Mouse (Mus musculus): ENCODE measurements around the gene Pacsin2. TPM values are rescaled to one million over a fixed set of nuclear protein-coding genes. Genes with fewer than 3 reads are reported as not detected.
"Not testable (repeated sequence)": the region's sequence is repeated elsewhere in the genome, so short reads cannot be mapped to it uniquely, and the experiment has no call there.

Pacsin2 gene
- polyA plus RNA-seq (2016; fragmentation: Nextera tagmentation; extraction: Ambion mirVana) = 70.8 and 72.0 TPM in 2 replicates

DNA sequence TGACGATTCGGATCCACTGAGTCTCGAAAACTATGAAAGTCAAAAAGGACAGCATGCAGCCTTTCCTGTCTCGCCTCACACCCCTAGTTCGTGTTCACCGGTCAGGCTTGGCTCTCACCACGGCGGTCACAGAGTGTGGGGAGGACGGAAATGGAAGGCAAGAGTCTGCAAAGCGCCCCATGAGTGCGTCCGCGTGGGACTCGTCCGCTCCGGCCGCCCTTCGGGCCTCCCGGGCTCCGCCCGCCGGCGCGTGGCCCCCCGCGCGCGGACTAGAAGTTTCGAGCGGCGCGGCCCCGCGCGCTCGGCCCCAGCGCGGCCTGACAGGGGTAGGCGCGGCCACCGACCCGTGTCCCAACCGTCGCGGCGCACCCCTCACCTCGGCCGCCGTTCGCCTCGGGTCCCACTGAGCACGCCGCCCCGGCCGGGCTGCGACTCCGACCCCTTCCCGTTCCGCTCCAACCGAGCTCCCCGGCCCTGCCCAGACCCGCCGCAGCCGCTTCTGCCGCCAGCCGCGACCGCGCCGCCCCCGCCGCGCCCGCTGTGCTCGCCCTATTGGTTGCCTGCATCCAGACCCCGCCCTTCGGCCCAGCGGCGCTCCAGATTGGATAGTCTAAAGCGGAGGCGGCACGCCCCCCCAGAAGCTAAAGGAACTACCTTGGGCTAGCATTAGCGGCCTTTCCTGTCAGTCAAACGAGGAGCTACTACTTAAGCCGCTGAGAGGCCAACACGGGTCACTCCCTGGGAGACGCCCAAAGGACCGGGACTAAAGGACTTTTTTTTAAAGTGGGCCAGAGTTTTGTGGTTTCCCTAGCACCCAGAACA is at the start of gene Pacsin2:
Pacsin2 (minus strand) TSS at position 524 of the 822 bp plus-strand sequence.
- Histone ChIP-seq H3K27me3 (replicated peaks) (no peaks in the 10 kb centered on the region), H3K4me2 (peak within 1 kb of the TSS; percentile 94), H3K4me3 (peak within 1 kb of the TSS; percentile 78), H3K9ac (peak within 1 kb of the TSS; percentile 90), H3K27ac (ENCODE audit: poor library complexity, severe bottlenecking) (peak within 1 kb of the TSS; percentile 71), H3K36me3 (no peaks in the 10 kb centered on the region), H3K4me1 (replicated peaks) (peaks cover 19% of the 10 kb centered on the region), H3K9me3 (replicated peaks) (no peaks in the 10 kb centered on the region)
- peak; percentile 98 for ATAC-seq (ENCODE audit: insufficient number of reproducible peaks, low FRiP score)
- under 1% methylated on average over 76 of the region's 88 CpGs for WGBS

DNA sequence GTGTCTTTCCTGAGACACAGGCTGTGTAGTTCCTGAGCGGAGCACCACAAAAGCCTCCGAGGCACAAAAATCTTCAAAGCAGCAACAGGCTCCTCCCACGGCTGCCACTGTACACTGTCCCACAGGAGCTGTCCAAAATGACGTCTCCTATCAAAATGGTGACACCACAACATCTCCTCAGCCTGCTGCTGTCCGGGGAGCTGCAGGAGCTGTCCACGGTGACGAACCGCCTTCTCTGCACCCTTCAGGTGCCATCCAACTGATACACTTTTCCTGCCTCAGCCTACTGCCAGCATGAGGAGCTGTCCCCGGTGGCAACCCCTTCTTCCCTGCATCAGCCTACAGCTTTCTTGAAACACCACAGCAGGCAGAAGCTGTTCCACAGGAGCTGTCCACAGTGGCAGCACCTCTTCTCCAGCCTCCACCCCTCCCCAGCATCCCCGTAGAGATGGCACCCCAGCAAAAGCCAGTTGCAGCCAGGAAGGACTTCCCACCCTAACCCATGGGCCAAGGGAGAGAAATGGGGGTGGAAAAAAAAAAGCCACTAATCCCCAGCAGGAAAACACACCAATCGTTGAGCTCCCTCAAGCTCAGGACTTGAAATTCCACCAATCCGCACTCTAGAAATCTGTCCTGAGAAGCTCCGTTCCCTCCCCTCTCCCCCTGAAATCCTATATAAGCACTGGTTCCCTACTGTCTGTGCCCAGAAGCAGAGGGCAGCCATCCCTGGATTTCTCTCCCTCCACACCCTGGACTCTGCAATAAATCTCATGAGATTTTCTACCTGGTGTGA is 48.3 kb upstream of the Pacsin2 start:
- ATAC-seq (ENCODE audit: insufficient number of reproducible peaks, low FRiP score) = no peak
- H3K9me3 ChIP-seq (replicated peaks) = no peaks in the 10 kb centered on the region; the same call in 1 of the 2 replicates
- H3K9ac ChIP-seq = no peak overlapping the region
- peaks cover 11% of the 10 kb centered on the region for H3K4me1 ChIP-seq (replicated peaks)
- no peaks in the 10 kb centered on the region for H3K36me3 ChIP-seq
- no peaks in the 10 kb centered on the region for H3K27me3 ChIP-seq (replicated peaks)
- 61% methylated on average over 13 of the region's 13 CpGs for WGBS
- H3K4me2 ChIP-seq = no peak overlapping the region
- no peak overlapping the region for H3K27ac ChIP-seq (ENCODE audit: poor library complexity, severe bottlenecking)
- H3K4me3 ChIP-seq = no peak overlapping the region

DNA sequence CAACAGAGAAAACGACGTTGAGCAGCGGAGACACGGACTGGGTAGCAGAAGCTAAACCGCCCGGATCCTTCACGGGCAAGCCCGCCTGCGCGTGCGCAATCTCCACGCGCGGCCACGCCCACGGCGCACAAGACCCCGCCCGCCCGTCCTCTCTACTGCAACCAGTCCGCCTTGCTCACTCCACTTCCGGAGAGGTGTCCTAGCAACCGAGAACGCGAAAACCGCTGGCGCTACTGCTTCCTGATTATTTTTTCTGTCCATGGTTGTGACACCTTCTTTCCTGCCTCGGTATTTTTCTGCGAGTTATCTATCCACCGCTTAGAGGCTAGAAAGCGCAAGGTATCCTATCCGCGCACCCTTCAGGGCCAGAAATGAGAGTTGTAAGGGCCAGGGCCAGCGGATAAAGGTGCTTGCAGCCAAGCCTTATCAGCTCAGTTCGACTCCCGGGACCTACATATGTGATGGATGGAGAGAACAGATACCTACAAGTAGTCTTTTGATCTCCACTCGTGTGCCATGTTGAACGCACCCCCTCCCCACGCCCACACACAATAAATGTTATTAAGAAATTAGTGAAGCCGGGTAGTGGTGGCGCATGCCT is 46.5 kb upstream of the Pacsin2 start, which contains the start of gene Ttll1:
Ttll1 (minus strand) TSS at position 89 of the 601 bp plus-strand sequence.
- peak within 1 kb of the TSS; percentile 47 for H3K27ac ChIP-seq (ENCODE audit: poor library complexity, severe bottlenecking)
- peaks cover 10% of the 10 kb centered on the region for H3K4me1 ChIP-seq (replicated peaks)
- peak within 1 kb of the TSS; percentile 94 for H3K4me2 ChIP-seq
- peak within 1 kb of the TSS; percentile 72 for H3K4me3 ChIP-seq
- no peaks in the 10 kb centered on the region for H3K36me3 ChIP-seq
- peak; percentile 95 for ATAC-seq (ENCODE audit: insufficient number of reproducible peaks, low FRiP score)
- H3K27me3 ChIP-seq (replicated peaks) = no peaks in the 10 kb centered on the region
- H3K9ac ChIP-seq = peak within 1 kb of the TSS; percentile 74
- WGBS = 10% methylated on average over 41 of the region's 41 CpGs
- no peaks in the 10 kb centered on the region for H3K9me3 ChIP-seq (replicated peaks)

DNA sequence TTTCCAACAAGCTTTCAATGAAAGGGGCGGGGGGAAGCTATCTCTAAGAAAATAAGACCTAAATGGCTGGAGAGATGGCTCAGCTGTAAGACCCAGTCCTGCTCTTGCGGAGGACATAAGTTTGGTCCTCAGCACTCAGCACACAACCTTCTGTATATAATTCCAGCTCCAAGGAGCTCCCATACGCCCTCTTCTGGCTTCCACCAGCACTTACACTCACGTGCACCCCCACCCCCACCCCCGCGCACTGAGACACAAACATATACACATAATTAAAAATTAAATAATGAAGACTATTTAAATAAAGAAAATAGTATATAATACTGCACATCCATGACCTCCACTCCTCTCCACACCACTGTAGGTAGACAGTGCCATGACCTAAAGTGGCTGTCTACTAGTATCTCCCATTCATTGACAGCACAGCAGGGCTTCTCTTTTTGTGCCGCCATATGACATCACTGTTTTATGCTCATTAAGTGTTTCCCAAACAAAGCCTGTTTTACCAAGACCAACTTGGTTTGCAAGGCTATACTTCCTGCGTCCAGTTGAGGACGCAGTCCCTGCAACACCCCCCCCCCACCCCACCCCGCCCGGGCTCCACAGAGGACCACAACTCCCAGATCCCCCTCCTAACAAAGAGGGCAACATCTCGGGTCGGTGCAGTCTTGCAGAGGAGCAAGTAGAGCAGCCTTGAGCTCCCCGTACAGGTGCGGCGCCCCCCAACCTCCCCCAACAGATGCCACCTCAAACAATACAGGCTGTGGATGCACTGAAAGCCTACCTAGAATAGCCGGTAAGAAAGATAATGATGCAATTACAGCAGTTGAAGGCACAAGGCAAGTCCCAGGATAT is 45.8 kb upstream of the Pacsin2 start:
- H3K9ac ChIP-seq = peak overlapping the region; percentile 74
- H3K4me2 ChIP-seq = peak overlapping the region; percentile 94
- 25% methylated on average over 17 of the region's 17 CpGs for WGBS
- H3K9me3 ChIP-seq (replicated peaks) = no peaks in the 10 kb centered on the region
- ATAC-seq (ENCODE audit: insufficient number of reproducible peaks, low FRiP score) = peak; percentile 58
- H3K4me1 ChIP-seq (replicated peaks) = peaks cover 10% of the 10 kb centered on the region
- H3K36me3 ChIP-seq = peaks cover 6% of the 10 kb centered on the region; the same call in 1 of the 2 replicates
- H3K27me3 ChIP-seq (replicated peaks) = no peaks in the 10 kb centered on the region
- peak overlapping the region; percentile 47; the same call in 1 of the 2 replicates for H3K27ac ChIP-seq (ENCODE audit: poor library complexity, severe bottlenecking)
- H3K4me3 ChIP-seq = peak overlapping the region; percentile 72

DNA sequence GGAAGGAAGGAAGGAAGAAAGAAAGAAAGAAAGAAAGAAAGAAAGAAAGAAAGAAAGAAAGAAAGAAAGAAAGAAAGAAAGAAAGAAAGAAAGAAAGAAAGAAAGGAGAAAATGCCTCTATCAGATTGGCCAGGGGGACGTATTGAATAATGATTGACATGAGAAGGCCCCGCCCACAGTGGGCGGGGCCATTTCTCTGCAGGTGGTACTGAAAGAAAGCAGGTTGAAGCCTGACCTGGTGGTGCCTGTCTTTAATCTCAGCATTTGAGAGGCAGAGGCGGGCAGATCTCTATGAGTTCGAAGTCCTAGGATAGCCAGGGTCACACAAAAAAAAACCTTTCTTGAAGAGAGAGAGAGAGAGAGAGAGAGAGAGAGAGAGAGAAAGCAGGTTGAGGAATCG is 37.1 kb upstream of the Pacsin2 start:
- not testable (repeated sequence) for H3K27me3 ChIP-seq (replicated peaks); H3K9me3 ChIP-seq (replicated peaks); ATAC-seq (ENCODE audit: insufficient number of reproducible peaks, low FRiP score); H3K4me3 ChIP-seq; H3K4me2 ChIP-seq; H3K4me1 ChIP-seq (replicated peaks); H3K9ac ChIP-seq; H3K27ac ChIP-seq (ENCODE audit: poor library complexity, severe bottlenecking)
- peaks cover 76% of the 10 kb centered on the region for H3K36me3 ChIP-seq
- 68% methylated on average over 6 of the region's 6 CpGs for WGBS

DNA sequence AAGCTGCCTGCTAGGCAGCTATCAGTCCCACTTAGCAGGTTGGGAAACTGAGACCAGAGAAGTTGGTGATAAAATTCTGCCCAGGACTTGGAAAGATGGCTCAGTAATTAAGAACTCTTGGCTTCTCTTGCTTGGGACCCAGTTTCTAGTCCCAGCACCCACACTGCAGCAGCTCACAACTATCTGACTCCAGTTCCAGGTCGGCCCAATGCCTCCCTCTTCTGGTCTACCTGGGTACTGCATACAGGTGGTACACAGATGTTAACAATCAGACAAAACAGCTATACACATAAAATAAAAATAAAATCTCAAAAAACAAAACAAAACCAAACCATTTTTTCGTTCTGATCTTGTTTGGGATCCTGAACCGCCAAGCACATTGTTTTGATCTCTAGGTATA is 35.9 kb upstream of the Pacsin2 start:
- 46% methylated on average over 3 of the region's 3 CpGs for WGBS
- H3K36me3 ChIP-seq = peaks cover 82% of the 10 kb centered on the region
- no peak overlapping the region for H3K4me2 ChIP-seq
- no peak overlapping the region for H3K4me3 ChIP-seq
- no peak for ATAC-seq (ENCODE audit: insufficient number of reproducible peaks, low FRiP score)
- H3K27me3 ChIP-seq (replicated peaks) = no peaks in the 10 kb centered on the region
- no peak overlapping the region for H3K9ac ChIP-seq
- no peak overlapping the region for H3K27ac ChIP-seq (ENCODE audit: poor library complexity, severe bottlenecking)
- H3K9me3 ChIP-seq (replicated peaks) = no peaks in the 10 kb centered on the region
- no peaks in the 10 kb centered on the region for H3K4me1 ChIP-seq (replicated peaks)

DNA sequence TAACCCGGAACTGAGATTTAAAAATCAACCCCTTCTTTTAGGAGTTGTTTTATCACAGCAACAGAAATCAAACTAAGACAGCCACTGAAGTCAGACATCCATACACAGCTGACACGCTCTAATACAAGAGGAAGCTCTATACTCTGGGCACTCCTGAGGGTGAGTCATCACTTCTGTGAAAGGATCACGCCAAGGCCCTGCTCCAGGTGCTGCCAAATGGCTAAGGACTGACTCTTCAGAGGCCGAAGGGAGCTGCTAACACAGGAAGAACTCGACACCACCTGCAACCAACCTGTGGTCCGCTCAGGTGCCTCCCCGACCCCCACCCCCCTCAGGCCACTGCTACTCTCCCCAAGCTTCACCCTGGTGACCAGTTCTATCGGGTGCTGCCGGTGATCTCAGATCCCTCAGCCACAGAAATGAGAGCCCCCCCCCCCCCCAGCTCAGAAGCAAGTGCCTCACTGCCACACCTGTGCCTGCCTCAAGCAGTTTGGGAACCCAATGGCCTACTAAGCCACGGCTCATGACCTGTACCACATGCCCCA is 34.9 kb upstream of the Pacsin2 start:
- no peak overlapping the region for H3K9ac ChIP-seq
- H3K36me3 ChIP-seq = peaks cover 79% of the 10 kb centered on the region
- H3K27me3 ChIP-seq (replicated peaks) = no peaks in the 10 kb centered on the region
- no peak for ATAC-seq (ENCODE audit: insufficient number of reproducible peaks, low FRiP score)
- H3K4me3 ChIP-seq = no peak overlapping the region
- no peak overlapping the region for H3K4me2 ChIP-seq
- H3K9me3 ChIP-seq (replicated peaks) = no peaks in the 10 kb centered on the region
- H3K4me1 ChIP-seq (replicated peaks) = no peaks in the 10 kb centered on the region
- 86% methylated on average over 10 of the region's 10 CpGs for WGBS
- no peak overlapping the region for H3K27ac ChIP-seq (ENCODE audit: poor library complexity, severe bottlenecking)

DNA sequence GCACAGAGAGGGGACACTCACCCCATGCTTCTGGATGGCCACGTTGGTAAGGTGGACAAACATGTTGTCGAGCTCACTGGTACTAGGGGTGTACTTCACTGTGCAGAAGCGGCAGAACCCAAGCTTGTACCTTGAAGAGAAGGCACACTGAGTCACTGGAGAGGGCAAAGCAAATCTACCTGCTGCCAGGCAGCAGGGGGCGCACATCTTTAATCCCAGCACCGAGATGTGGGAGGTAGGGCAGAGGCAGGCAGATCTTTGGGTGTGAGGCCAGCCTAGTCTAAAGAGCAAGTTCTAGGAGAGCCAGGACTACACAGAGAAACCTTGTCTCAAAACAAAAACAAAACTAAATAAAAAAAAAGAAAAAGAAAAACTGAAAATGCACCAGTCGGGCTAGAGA is 32.9 kb upstream of the Pacsin2 start:
- Histone ChIP-seq H3K27me3 (replicated peaks) (no peaks in the 10 kb centered on the region), H3K4me3 (no peak overlapping the region), H3K9me3 (replicated peaks) (no peaks in the 10 kb centered on the region), H3K4me2 (no peak overlapping the region), H3K36me3 (peaks cover 81% of the 10 kb centered on the region), H3K27ac (ENCODE audit: poor library complexity, severe bottlenecking) (no peak overlapping the region), H3K9ac (no peak overlapping the region), H3K4me1 (replicated peaks) (0 out of 2 replicates have a peak, but pooled peaks cover 2% of the 10 kb centered on the region)
- WGBS = 87% methylated on average over 6 of the region's 6 CpGs
- no peak for ATAC-seq (ENCODE audit: insufficient number of reproducible peaks, low FRiP score)

DNA sequence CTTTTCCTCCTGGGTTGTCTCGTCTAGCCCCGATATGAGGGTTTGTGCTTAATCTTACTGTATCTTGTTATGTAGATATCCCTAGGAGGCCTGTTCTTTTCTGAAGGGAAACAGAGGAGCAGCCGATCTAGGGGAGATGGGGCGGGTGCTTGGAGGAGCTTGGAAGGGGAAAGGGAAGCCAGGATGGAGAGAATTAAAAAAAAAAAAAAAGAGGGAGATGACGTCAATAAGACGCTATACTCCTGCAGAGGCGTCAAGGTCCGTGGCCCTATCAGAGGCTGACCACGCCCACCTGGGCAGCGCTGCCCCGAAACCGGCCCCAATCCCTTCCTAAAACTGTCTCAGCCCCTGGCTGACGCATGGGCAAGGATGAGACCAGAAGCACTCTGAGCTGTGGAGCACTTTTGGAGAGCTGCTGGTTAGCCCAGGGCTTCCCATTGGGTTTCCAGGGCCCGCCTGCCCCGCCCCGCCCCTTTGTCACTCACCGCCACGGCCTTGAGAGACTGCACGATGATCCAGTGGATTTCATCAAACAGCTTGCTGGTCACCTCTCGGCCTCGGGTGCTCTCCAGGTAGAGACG is 31.5 kb upstream of the Pacsin2 start:
- H3K9ac ChIP-seq = no peak overlapping the region
- H3K4me2 ChIP-seq = peak overlapping the region; percentile 27
- H3K27me3 ChIP-seq (replicated peaks) = no peaks in the 10 kb centered on the region
- peak; percentile 82 for ATAC-seq (ENCODE audit: insufficient number of reproducible peaks, low FRiP score)
- peaks cover 80% of the 10 kb centered on the region for H3K36me3 ChIP-seq
- 44% methylated on average over 22 of the region's 22 CpGs for WGBS
- H3K4me3 ChIP-seq = no peak overlapping the region
- no peaks in the 10 kb centered on the region for H3K9me3 ChIP-seq (replicated peaks)
- H3K27ac ChIP-seq (ENCODE audit: poor library complexity, severe bottlenecking) = no peak overlapping the region
- 0 out of 2 replicates have a peak, but pooled peaks cover 11% of the 10 kb centered on the region for H3K4me1 ChIP-seq (replicated peaks)

DNA sequence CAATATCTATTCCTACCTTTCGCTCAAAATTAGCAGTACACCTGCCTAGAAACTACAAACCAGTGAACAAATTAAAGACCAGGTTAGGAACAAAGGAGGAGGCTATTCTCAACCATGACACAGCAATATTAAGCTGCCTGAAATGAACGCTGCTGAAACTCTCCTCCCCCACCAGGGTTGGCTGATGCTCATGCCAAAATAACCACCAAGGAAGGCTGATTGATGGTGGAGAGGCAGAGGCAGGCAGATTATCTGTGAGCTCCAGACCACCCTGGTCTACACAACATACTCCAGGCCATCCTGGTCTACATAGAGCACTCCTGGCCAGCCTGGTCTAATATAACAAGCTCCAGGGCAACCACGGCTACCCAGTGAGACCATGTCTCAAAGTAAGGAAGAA is 30.8 kb upstream of the Pacsin2 start:
- H3K4me3 ChIP-seq = no peak overlapping the region
- H3K27me3 ChIP-seq (replicated peaks) = no peaks in the 10 kb centered on the region
- H3K27ac ChIP-seq (ENCODE audit: poor library complexity, severe bottlenecking) = no peak overlapping the region
- H3K9me3 ChIP-seq (replicated peaks) = no peaks in the 10 kb centered on the region
- ATAC-seq (ENCODE audit: insufficient number of reproducible peaks, low FRiP score) = no peak
- H3K4me1 ChIP-seq (replicated peaks) = 0 out of 2 replicates have a peak, but pooled peaks cover 11% of the 10 kb centered on the region
- 86% methylated on average over 3 of the region's 3 CpGs for WGBS
- no peak overlapping the region for H3K4me2 ChIP-seq
- no peak overlapping the region for H3K9ac ChIP-seq
- peaks cover 82% of the 10 kb centered on the region for H3K36me3 ChIP-seq
